Mouse (Mus musculus) monocyte, adult 5-6 weeks (primary cell): ENCODE results near the gene Catsper2. TPM values are rescaled to one million over a fixed set of nuclear protein-coding genes. Genes with fewer than 3 reads are reported as not detected.

Experiments used
- ATAC-seq: fragments of 153-309, 156-312 bp; replicated peaks from 2 replicates; pipeline ENCODE4 v1.8.0; 2017; ENCODE audit warnings: mild to moderate bottlenecking; ENCODE audit not compliant: low TSS enrichment, insufficient number of reproducible peaks, severe bottlenecking, poor library complexity, low FRiP score
- total RNA-seq: library from RNA; stranded (forward); fragments of 200-1000, 200-491, 200-594 nt; gene quantifications from 3 replicates; pipeline ENCODE4 v1.2.3, GENCODE M21; 2017

Gene Catsper2
- total RNA-seq = 2.6 to 2.7 TPM in 2 of 3 replicates, not detected in the other

DNA sequence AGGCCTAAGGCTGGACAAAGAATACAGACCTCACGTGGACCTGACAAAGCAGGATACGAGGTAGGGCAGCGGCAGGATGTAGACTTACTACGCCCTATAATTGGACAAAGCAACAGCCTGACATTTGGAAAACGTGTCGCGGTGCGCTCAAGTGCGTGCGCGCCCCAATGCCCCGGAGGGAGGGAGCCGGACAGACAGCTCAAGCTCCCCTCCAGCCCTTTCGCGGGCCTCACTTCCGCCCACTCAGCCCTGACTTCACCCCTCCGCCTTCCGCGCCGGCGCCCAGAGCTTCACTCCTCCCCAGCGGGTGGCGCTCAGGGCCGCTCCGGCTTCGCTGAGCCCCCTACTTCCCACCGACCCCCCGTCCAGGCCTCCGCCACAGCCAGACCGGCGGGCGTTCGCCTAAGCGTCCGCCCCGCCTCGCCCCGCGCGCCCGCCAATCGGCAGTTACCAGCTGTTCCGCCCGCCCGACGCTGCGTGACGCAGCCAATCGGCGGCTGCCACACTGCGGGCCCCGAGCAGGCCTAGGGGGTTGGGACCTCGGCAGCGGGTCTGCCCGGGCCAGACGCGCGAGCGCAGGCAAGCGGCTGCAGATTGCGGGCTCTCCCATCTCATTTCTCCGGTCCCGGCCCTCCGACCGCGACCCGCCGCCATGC lies at the start of gene Catsper2, which contains the start of gene Pdia3:
Gene Catsper2, minus strand, starts transcription at position 406 of the 656 bp plus-strand sequence.
Gene Pdia3, plus strand, starts transcription at position 389 of the 656 bp plus-strand sequence.
- ATAC-seq = peak; percentile 85

DNA sequence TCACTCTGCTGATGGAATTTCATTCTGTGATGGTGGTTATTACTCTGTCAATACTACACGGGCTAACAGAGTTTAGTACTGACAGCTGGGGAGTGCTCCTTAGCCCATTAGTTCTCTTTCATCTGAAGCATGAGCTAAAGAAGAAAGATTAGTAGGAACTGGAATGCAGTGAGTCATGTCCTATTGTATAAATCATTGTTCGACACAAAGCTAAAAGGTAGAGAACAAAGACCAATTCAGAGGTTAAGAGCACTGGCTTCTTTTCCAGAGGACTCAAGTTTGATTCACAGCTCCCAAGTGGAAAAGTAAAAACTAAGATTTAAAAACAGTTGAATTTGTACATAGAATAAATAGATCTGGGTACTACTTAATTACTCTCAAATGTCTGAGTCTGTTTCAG lies 46.5 kb upstream of the Catsper2 start:
- ATAC-seq = no peak

DNA sequence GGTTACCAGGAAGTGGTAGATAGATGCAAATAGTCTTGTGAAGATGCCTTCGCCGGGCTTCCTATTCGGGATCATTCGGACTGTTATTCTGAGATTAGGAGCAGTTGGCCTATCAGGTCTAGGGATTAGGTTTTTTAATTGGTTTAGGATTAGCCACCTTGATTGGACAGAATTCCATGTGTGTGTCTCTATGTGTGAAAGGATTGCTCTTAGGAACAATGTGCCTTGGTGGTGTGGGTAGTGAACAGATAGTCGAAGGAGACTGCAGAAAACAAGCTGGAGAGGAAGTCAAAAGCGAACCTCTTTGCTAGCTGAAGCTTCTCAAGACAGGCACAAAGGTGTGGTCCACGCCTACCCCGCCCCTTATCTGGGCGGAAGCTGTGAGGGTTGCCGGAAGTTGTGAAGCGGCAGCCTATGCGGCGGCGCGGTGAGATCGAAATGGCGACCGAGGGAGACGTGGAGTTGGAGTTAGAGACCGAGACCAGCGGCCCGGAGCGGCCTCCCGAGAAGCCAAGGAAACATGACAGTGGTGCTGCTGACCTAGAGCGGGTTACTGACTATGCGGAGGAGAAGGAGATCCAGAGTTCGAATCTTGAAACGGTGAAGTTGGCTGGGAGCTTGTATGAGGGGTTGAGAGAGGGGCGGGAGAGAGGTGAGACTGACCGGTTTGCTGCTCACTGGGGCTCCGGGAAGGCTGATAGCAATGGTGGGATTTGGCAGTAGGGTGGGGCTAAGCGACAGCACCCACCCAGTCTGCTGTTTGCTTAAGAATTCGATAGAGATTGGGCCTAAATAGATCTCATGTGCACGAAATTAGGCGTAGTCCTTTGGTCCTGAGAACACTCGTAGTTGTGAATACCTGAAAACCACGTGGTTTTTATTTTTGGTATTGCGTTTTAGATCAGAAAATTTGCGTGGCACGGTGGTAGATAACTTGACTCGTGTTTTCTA lies 43.4 kb upstream of the Catsper2 start, which contains the start of gene Serinc4:
Gene Serinc4, minus strand, starts transcription at position 90 of the 951 bp plus-strand sequence.
- peak; percentile 95 for ATAC-seq

DNA sequence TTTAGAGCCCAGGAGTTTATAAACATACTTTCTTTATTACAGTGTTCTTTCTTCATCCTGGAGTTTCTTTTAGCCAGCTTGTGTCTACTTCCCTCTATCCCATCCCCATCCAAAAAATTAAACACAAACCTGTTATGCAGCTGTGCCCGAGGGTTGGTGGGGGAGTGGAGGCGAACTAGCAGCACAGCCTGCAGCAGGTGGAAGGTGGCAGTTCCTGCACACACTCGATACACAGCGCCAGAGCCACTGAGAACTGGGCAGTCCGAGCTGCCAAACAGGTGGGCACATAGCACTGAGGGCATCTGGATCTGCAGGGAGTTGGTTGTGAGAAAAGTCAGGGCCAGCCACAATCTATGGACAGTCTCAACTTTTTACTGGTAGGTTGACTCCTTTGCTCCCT lies 41.9 kb upstream of the Catsper2 start:
- no peak for ATAC-seq

DNA sequence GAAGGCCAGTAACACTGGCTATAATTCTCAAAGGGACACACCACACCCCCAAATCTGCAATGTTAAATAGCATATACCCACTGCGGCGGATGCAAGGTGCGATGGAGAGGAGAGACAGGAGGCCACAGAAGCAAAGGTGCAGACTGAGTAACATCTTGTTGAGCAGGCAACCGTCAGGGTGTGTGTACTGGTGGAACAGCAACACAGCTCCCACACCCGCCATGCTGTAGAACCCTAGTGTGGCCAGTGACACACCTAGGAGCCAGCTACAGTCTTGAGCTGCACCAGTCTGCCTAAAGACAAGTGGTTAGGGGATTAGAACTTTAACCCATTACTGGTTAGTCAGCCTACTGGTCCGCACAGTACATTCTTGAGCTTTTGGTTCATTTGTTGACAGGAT lies 40.3 kb upstream of the Catsper2 start:
- no peak for ATAC-seq

DNA sequence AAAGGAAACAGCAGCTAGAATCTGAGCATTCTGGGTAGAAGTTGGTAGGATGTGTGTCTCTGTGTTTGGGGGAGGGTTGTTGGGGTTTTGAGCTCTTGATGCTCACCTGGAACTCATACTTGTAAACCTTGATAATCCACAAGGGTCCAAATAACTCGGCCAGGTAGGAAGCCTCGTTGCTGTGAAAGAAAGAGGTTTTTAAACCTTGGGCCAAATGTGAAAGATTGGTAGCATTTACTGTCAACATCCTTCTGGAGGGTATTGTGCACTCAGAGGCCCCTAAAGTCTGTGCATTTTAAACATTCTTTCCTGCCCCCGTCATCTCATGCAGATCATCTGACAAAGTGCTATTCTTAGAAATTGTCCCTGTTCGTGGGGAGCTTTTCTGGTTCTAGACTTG lies 39.4 kb upstream of the Catsper2 start, which contains the start of gene Hypk:
Gene Hypk, plus strand, starts transcription at position 301 of the 400 bp plus-strand sequence.
- no peak for ATAC-seq

DNA sequence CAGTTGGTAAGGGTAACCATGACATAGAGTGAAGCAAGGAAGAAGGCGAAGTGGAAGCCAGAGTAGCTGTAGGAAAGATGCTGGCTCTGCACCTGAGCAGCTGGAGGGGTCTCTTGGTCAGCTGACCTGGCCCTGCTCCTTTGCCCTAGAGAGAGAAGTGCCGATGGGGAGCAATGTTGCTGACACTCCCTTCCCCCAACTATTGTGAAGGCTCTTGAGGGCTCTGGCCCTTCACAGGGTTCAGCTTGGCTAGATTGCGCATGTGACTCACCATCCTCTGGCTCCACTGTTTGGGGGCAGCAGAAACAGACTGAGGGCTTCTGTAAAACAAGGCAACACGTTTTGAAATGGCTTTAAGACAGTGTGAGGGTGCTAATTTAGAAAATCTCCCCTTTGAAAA lies 38.8 kb upstream of the Catsper2 start:
- ATAC-seq = no peak

DNA sequence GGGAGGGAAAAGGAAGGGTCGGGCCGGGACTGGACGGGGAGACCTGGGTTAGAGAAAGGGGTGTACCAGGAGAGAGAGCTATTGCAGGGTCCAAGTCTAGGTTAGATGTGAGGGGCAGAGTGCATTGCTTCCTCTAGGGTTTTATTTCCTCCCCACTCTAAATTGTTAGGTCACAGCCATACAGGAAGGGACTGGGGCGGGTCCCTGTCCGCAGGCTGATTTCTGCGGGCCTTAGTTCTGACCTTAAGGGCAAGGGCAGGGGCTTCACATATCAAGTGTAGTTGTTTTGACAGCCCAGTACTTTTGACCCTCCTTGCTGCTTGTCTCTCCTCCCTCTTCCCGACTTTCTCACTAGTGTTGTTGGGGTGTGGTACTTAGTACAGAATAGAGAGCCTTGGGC lies 36.5 kb upstream of the Catsper2 start:
- peak; percentile 16; the same call in 1 of the 2 replicates for ATAC-seq

DNA sequence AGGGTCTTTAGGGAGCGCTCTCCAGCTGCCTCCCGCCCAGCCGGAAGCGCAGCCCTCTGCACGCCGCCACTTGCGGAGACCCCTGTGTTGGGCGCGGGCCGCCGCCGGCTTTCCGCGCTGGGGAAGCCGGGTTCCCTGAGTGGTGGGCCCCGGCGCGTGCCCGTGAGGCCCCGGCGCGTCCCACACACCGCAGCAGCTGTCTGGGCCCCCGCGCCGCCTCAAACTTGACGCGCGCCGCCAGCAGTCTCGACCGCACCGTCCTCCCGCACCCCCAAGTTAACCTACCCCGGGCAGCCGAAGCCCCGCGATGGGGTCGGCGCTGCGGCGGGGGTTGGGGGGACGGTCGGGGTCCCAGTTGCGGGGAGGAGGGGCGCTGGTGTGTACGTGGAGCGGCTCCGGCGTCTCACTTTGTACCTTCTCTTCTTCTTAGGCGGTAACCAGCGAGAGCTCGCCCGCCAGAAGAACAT lies 36.0 kb upstream of the Catsper2 start:
- no peak for ATAC-seq

DNA sequence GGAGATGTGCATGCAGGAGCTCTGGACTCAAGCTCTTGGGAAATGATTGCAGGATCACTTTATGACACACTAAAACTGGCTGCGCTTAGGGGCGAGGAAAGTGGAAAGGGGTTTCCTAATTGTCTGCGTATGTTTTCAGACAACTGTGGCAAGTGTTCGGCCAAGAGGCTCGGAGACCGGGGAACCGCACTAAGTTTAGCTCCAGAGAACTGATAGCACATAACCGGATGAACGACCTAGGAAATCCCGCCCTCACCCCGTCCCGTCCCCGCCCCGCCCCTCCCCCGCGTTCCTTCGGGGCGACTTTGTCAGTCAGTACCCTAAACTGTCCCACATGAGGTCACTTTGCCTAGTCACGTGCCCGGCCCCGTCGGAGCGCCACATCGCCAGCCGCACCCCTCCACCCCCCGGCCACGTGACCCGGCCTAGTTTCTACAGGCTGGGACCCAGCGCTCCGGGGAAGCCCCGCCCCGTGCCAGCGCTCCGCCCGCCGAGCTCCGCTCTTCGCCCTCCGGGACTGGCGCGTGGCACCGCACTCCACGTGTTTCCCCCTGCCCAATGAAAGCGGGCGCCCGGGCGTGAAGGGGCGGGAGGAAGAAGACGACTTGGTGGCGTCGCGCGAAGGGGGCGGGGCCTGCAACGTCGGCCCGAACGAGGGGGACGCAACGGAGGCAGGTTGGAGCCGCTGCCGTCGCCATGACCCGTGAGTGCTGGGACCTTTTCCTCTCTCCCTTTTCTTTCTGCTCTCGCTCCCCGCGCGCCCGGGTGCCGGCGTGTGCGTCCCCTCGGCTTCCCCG lies 35.3 kb upstream of the Catsper2 start, which contains the start of gene Serf2:
Gene Serf2, plus strand, starts transcription at position 457 of the 797 bp plus-strand sequence.
- peak; percentile 83 for ATAC-seq

DNA sequence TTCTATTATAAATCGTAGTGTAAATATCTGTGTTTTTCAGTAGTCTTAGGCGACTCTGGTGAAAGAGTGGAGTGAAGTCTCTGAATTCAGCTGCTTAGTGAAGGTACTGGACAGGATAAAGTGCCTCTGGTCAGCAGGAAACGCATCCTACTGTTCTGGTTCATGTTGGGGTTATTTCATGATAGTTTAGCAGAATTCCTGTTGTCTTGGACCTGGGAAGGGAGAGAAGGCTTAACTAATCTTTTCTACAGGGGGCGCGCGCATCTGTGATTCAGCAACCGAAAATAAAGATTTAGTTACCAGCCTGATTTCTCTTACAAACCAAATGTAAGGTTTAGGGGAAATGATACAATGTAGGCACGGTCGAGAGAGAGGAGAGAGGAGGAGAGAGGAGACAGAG lies 34.5 kb upstream of the Catsper2 start:
- ATAC-seq = no peak

DNA sequence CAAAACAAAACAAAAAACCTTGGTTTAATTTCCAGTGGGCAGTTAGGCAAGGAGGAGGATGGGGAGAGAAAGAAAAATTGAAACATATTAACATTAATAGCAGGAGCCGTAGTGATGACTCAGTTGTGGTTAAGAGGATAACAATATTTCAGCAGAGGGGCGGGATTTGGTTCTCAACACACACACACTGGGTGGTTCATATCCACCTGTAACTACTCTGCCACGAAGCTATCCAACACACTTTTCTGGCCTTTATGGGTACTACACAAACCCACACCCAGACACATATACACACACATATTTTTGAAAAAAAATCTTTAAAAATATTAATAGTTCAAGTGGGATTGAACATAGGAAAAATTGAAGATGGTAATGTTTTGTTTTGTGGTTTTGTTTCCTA lies 33.4 kb upstream of the Catsper2 start:
- no peak for ATAC-seq

DNA sequence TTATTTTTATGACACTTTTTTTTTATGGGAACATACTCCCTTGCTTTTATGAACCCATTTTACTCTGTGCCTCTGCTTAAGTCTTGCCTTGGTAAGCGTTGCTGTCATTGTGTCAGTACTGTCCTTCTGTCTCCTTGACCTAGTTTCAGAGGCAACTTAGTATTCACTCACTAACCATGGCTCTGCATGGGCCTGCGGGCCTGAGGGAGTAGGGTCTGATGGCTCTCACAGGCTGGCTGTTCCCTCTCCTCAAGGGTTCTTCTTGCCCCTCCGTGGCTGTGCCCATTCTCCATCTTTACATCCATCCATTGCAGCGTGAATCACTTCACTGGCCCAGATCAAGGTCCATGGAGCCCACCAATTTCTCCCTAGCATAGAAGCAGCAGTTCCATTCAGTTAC lies 32.9 kb upstream of the Catsper2 start:
- ATAC-seq = no peak

DNA sequence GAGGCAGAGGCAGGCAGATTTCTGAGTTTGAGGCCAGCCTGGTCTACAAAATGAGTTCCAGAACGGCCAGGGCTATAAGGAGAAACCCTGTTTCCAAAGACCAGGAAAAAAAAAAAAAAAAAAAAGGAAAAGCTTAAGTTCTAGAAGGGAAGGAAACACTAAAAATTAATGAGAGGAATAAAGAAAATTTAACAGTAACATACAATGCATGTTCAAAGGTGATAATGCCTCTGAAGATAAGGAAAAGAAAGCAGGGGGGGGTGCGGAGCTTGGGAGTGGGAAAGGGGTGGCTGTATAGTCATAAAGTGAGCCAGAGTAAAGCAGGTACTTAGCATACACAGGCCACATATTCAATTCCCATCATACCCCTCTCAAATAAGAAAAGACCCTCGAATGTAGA lies 31.5 kb upstream of the Catsper2 start:
- ATAC-seq = no peak

DNA sequence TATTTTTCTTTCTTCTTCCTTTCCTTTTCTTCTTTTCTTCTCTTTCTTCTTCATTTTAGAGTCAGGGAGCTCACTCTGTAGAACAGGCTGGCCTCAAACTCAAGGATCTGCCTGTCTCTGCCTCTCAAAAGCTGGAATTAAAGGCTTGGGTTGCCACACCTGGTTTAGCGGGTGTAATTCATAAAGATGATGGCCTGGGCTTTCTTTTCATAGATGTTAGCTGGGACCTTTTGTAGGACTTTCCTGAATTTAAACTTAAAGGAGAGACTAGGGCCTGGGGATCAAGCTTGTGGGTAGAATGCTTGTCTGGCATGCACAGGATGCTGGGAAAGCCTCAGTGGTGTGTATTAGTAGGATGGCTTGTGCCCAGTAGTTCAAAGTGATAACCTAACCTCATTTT lies 30.6 kb upstream of the Catsper2 start, which contains the start of gene Ell3:
Gene Ell3, minus strand, starts transcription at position 101 of the 400 bp plus-strand sequence.
- ATAC-seq = no peak

DNA sequence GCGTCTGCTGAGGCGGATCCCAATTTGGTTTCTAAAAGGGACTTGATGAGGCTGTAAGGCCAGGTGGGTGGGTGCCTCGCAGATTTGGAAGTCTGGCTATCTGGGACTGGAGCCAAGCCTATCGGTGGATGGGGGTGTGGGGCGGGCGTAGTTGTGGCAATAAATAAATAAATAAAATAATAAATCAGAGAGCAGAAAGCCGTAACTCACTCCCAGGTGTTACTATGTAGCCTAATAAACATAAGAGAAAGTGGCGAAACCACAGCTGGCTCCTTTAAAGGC lies 29.4 kb upstream of the Catsper2 start:
- ATAC-seq = no peak

DNA sequence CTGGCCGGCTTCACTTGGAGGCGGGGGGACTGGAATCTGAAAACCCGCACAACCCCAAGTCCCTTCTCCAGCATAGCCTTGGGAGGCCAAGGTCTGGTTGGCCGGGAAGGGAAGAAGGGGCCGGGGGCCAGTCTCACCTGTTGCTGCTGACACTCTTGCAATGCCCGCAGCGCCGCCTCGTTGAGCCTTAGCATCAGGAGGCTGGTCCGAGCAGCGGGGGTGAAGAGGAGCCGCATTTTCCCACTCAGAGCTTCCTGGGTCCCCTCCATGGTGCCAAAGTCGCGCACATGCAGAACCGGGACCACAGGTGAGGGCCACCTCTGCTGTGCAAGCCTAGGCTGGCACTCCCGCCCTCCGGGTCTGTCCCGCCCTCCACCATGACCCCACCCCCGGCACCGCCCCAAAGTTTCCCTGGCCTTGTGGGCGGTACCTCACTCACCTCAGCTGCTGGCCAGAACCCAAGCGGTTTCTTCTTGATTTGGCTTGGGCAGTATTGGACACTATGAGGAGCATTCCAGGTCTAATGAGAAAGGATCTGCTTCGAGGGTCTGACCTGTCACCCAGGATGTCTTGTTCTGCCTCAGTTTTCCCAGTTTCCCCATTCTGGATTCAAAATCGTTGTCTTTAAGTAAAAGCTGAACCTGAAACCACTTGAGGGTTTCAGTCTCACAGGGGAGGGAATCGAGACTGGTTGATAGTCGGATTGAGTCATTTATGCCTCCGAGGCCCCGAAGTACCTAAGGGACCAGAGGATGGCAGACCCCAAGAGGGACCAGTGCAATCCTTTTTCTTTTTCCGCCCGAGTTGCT lies 28.9 kb upstream of the Catsper2 start:
- ATAC-seq = peak; percentile 76

DNA sequence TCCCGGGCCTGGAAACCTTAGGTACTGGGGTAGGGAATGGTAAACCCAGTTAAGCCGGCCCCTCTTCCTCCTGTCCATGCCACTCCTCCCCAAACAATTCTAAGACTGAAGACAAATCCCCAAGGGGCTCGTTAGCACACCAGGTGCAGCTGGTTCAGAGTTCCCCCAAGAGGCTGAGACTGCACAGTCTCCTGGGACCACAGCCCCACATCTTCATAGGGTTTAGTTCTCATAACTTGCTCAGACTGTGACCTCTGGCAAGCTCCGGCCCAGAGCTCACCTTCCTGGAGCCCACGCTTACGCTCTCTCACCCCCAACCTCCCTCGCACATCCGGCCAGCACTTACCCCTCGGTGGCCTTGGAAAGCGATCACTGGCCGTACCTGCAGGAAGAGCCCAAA lies 28.2 kb upstream of the Catsper2 start:
- peak; percentile 32; the same call in 1 of the 2 replicates for ATAC-seq
